Mouse (Mus musculus): ENCODE measurements around the gene Unc93b1.
A peak's percentile ranks its signal among the peaks of the same experiment; 100 is the strongest.

Gene Unc93b1

DNA sequence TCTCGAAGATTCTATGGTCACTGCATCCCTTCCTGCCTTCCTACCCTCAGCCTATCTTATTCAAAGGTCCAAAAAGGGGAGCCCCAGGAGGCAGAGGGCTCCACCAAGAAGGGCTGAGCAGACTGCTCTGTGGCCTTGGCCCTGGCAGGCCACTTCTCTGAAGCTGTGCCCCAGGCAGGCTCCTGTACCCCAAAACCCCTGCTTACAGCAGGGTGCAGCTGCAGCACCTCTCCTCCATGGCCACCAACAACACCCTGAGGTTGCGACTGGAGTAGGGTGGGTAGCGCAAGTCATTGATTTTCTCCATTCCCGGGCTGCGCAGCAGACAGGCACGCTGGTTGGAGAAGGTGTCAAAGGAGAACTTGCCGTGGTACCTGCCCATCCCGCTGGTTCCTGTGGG lies 21.3 kb upstream of the Unc93b1 start:
- DNase-seq (ENCODE audit: low spot score): no peak

DNA sequence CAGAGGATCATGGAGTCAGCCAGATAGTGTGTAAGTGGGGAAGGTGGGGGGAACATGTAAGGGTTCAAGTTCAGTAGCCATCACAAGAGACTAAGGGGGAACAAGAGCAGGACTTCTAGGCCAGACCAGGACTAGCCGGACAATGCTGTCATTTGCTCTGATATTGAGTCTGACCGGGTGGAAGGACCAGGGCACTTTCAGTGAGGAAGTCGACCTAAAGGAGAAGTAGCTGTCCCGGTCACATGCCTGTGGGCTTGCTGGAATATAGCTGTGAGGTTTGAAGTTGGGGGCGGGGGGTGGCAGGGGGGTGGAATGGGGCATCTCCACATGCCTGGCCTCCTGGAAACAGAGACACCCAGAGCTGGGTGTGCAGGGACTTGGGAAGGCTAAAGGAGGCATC lies 20.5 kb upstream of the Unc93b1 start:
- no peak for DNase-seq (ENCODE audit: low spot score)

DNA sequence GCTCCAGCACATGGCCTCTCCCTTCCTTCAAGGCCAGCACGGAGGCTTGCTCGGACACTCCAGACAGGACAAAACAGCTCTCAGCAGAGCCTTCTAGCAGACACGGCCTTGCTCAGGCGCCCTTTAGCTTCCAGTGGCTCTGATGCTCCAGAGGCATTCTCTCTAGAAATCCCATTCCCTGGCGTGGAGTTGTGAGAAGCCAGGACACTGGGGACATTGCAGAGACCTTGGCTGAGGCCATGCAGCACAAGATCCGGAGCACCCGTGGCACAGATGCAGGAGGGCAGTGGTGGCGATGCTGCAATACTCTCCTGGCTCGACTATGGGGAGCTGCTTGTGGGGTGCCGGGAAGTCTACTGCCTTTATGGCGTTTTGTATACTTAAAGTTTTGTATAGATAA lies 18.3 kb upstream of the Unc93b1 start:
- no peak for DNase-seq (ENCODE audit: low spot score)

DNA sequence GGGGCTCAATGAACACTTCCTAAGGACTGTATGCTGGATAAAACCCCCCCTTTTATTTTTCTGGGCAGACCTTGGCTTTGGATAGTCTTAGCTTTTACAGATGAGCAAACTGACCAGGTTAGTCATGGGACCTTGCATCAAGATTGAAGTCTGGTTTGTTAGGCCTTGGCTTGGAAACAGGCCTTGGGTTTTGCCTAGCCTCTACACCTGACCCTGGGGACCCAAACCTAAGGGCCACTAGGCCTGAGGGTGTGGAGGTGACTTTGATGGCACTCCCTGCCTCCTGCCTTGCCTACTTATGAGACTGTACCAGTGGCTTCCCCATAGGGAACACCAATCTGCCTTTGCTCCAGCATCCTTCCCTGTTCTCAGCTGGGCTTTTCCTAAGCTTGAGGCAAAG lies 15.1 kb upstream of the Unc93b1 start:
- no peak for DNase-seq (ENCODE audit: low spot score)

DNA sequence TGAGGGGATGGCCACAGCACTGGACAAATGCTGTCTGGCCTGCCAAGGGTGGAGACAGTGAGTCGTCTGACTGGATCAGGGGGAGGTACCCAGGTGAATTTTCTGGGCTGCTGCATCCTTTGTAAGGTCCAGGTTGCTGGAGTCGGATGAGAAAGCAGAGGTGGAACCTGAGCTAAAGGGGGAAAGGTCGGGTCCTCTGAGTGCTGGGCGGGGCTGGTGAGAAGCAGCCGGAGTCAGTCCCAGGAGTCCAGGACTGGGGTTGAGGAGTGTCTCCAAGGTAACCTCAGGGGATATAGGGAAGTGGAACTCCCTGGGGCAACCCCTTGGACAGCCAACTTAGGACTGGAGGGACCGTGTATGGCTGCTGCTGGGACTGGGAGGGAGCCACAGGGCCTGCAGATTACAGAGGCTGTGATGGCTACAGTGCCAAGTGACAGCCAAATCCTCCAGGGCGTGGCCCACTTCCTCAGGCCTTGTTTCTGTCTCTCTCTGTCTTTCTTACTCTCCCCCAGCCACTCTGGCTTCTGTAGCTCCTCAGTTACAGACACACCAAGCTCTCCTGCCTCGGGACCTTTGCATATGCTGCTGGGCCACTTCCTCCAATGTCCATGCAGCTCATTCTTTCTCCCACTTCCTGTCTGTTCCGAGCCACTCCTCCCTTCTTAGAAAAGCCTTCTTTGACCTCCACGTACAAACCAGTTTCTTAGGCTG lies 12.2 kb upstream of the Unc93b1 start:
- no peak for DNase-seq (ENCODE audit: low spot score)

DNA sequence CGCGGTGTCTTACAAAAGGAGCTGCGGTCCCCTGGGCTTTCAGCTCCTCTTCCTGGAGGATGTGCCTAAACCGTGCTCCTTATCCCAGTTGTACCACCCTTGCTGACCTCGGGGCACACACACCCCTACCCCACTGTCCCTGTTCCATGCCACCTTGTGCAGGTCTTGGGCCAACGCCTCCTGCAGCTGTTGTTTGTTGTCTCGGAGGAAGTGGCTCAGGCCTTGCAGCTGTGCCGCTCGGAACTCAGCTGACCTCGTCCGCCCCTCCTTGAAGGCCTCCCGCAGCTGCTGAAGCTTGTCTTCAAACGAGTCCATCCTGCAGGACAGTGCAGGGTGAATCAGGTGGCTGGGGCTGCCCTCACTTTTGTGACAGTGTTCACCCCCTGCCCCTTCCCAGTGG lies 11.4 kb upstream of the Unc93b1 start:
- DNase-seq (ENCODE audit: low spot score): no peak

DNA sequence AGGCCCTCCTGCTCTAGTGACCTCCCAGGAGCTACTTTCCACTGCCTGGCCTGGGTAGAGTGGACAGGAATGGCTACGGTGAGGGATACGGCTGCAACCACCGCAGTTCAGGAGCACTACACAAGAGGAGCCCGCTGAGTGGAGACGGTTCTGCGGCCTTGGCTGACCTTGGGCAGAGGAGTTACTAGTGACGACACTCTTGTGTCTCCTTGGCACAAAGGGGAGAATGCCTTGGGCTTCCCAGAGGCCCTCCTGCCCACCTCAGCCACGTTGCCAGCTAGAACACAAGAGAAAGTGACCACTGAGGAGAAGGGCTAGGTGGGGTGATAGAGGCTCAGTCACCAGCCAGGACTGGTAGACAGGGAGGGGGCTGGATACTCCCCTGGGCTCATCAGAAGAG lies 10.8 kb upstream of the Unc93b1 start:
- DNase-seq (ENCODE audit: low spot score): no peak

DNA sequence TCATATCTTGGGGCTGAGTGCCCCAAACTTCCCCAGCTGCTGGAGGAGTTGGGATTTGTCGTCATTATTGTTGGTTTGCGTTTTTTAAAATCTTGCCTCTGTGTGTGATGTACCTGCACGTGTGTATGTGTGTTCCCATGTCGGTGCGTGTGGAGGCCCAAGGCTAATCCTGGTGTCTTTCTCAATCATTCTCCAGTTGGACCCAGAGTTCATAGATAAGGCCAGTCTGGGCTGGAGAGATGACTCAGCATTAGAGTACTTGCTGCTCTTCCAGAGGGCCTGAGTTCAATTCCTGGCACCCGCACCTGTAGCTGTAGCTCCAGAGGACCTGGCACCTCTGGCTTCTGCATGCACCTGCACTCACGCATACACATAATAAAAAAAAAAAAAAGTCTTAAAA lies 10.1 kb upstream of the Unc93b1 start:
- DNase-seq (ENCODE audit: low spot score): no peak

DNA sequence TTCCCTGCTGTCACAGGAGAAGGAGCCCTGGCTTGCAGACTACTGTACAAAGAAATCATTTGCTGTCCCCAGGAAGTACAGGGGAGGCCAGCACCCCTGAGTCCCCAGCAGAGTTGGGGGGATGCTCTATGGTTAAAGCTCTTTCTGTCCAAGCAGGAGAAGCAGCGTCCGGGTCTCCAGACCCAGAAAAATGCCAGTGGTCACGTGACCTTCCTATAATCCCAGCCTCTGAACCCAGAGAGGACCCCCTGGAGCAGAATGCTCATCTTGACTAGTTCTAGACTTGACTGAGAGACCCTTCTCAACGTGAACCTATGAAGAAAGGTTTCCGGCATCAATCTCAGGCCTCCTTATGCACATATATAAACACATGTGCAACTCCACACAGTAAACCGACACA lies 9.1 kb upstream of the Unc93b1 start:
- no peak for DNase-seq (ENCODE audit: low spot score)

DNA sequence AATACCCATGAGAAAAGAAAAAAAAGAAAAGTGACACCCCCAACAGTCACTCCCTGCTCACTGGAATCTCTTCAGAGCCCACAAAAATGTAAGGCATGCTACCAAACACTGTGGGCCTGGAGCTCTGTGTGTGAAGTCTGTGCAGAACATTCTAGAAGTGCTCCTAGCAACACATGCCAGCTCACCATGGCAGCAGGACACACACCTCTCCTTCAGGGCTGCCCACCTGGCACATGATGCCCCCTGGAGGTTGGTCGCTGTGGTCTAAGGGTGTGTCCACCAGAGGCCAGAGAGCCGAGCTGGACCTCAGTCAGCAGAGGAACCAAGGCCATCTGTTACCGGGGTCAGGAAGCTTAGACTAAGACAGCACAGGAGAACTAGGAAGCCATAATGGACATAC lies 8.7 kb upstream of the Unc93b1 start:
- DNase-seq (ENCODE audit: low spot score): no peak

DNA sequence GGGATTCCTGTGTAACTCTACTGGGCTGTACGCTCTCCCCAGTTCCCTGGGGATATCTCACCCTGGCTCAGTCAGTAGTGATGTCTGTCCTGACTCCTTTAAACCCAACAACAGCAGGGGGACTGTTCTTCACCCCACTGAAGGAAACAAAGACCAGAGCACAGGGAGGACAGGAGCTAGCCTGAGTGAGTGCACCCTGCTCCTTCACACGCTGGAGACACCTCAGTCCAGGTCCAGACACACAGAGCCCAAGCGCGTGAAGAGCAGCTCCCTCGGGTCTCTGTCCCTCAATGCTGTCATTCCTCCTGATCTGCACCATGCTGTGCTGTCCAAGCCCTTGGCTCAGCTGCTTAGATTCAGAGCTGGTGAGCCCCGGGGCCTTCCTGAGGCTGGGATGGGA lies 8.3 kb upstream of the Unc93b1 start:
- DNase-seq (ENCODE audit: low spot score): no peak

DNA sequence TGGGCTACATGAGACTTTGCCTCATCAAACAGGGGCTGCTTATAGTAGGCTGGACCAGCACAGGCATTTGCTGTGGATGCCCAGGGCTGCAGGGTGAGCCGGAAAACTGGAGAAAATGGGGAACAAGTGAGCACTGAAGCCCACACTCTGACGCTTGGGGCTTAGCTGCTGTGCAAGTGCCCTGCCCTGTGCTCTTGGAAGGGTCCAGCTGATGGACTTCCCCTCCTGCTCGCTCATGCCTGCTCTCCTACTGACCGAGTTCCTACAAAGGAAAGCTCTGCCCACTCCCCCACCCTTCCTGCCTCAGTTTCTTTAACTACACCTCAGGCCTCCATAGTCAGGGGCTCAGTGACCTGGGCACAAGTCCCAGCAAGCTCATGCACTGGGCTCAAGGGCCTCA lies 7.0 kb upstream of the Unc93b1 start:
- no peak for DNase-seq (ENCODE audit: low spot score)

DNA sequence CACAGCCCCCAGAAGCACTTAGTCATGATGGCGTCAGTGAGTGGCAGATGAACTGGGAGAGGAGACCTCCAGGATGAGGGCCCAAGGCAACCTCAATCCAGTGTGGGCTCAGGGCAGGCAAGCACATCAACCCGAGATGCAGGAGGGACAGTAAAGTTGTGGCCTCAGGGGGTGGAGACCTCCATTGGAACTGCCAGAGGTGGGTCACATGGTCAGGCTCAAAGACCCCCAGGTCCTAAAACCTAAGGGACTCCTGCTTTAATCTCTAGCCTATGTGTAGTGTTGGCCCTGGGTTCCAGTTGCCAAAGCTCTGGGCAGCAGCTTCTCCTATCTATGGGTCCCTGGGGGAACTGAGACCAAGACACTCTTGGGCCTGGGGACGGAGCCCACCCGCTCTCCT lies 6.2 kb upstream of the Unc93b1 start:
- no peak for DNase-seq (ENCODE audit: low spot score)

DNA sequence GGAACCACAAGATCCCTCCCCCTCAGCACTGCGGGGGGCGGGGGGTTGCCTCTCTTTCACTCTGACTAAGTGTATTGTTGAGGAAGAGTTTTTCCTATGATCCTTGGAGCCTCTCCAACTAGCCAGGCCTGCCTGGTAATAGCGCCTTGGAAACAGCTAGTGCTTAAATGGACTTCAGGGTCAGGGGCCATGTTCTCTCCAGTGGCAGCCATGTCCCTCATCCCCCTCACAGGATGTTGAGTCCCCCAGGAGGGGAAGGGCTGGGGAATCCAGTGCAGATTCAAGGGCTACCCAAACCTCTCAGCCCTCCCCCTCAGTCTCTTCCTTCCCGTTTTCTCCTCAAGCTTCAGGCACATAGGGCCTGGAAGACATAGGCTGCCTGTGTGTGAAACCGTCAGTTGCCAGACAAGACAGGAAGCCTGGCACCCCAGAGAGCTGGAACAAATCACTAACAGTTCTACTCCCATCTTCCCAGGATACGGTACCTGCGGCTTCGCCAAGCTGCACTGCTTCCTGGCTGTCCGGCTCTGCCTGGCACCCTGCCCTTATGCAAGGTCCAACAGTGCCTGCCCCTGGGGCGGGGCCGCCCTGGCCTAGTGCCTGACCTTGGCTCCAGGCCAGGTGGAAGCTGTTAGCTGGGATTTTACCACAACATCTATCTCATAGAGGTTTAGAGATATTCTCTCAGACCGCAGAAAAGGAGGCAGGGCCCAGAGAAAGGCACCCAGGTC lies 5.6 kb upstream of the Unc93b1 start, which contains the start of gene Aldh3b1:
Gene Aldh3b1 (minus strand): TSS at position 598 of the 731 bp plus-strand sequence.
- DNase-seq (ENCODE audit: low spot score): peak; percentile 84

DNA sequence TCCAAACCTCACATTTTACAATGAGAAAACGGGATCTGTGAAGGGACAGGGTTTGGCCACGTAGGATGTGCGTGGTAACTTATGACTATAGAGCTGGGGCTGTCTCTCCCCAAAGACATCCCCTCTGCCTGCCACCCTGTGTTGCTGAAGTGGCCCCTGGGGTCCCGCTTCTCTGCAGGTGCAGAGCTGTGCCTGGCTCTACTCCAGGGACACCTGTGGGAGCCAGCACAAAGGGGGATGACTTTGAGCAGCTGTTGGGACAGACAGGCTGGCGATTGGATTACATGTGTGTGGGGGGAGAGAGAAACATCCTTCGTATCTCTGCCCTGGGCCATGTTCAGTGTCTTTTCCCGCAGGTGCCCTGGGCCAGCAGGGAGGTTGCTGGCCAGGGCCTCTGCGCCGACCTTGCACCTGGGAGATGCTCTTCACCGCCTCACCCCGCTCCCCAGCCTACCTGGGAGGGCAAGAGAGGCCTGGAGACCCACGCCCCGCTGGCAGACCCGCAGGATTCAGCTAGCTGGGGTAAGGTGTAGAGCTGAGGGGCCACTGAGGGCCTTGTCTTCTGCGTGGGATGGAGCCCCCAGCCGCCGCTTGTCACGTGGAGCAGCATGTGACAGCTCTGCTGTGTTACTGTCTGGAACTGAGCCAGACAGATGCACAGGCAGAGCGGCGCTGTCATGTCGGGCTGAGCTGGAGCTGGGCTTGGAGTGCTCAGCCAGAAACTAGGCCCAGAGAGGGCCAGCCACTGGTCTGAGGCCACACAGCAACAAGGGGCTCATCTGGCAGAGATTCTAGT lies 4.5 kb upstream of the Unc93b1 start:
- no peak for DNase-seq (ENCODE audit: low spot score)

DNA sequence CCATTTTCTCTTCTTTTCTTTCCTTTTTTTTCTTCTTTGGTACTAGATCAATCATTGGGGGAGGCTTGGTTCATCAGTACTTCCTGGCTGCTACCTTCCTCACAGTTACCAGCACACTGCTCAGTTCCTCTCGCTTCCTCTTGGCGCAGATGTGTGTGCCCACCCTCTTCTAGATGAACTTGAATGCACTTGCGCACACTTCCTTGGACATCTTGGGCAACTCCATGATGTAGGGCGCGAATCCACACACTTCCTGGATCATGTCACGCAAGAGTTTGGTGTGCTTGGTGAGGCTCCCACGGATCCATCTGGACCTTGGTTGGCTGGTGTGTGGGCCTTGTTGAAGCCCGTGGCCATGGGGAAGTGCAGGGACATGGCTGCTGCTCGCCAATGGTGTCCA lies 3.3 kb upstream of the Unc93b1 start:
- no peak for DNase-seq (ENCODE audit: low spot score)

DNA sequence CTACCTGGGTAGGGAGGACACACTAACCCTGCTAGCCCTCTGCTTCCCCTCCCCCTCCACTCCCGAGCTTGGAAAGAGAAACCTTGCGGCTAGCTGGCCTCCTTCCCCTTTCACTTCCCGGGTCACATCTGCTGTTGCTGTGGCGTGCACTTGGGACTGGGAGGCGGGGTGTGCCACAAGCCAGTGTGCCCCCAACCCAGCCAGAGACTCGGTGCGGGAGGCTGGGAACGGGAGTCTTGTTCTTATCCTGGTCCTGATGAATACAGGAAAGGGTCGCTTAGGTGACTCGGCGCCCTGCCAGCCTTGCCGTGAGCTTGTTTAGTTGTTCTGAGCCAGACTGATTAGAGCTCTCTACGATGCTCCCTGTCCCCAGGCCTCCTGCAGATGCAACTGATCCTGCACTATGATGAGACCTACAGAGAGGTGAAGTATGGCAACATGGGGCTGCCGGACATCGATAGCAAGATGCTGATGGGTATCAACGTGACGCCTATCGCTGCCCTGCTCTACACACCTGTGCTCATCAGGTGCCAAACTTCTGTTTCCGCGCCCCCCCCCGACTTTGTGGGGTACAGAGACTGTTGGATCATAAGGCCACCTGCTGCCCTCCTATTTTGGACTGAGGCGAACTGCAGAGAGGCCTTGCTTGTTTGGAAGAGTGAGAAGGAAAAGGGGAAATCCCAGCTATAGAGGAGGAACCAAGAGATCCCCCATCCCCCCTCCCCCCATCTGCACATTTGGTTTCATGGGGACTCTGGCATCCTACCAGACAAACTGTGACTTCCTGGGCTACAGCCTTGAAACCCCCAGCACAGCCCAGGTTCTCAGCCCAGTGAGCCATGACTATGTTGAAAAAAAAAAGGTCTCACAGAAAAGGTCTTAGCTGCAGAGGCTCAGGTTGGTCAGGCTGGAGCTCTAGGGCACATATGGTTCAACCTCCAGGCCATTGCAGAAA lies 1.2 kb downstream of the Unc93b1 start:
- DNase-seq (ENCODE audit: low spot score): peak; percentile 68

DNA sequence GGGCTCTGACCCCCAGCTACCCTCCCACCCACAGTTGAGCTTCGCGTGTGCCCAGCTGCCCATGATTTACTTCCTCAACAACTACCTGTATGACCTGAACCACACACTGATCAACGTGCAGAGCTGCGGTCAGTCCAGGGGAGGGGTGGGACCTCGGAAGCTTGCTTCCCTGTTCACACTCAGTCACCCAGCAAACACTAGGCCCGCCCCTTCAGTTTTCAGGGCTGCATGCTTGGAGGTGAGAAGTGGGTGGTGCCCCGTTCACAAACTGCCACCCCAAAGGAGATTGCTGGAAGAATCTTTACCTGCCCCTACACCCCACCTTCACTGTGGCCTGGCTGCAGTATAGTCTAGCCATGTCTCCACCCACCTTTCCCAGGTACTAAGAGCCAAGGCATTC lies 7.3 kb downstream of the Unc93b1 start:
- DNase-seq (ENCODE audit: low spot score): no peak

DNA sequence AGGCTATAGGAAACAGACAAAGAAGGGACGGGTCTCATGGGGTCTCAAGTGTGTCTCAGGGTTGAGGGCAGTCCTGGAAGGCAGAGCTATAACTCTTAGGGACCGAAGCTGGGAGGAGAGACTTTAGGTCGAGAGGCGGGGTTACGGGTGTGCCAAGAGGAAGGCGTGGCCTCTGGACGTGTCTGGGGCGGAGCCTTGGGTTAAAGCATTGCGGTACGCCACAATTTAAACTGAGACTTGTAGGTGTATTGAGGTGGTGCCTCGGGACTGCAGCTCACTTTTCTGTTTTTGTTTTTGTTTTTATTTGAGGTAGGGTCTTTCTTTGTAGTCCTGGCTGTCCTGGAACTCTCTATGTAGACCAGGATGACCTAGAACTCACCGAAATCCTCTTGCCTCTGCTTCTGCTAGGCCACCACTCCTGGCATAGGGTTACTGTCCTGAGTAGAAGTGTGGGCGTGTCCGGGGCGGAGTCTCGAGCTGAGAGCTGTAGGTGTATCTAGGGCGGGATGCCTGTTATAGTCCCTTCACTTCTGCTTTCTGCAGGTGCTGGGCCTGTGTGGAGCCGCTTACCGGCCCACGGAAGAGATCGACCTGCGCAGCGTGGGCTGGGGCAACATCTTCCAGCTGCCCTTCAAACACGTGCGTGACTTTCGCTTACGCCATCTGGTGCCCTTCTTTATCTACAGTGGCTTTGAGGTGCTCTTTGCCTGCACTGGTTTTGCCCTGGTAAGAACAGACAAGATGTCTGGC lies 8.2 kb downstream of the Unc93b1 start:
- peak; percentile 60 for DNase-seq (ENCODE audit: low spot score)

DNA sequence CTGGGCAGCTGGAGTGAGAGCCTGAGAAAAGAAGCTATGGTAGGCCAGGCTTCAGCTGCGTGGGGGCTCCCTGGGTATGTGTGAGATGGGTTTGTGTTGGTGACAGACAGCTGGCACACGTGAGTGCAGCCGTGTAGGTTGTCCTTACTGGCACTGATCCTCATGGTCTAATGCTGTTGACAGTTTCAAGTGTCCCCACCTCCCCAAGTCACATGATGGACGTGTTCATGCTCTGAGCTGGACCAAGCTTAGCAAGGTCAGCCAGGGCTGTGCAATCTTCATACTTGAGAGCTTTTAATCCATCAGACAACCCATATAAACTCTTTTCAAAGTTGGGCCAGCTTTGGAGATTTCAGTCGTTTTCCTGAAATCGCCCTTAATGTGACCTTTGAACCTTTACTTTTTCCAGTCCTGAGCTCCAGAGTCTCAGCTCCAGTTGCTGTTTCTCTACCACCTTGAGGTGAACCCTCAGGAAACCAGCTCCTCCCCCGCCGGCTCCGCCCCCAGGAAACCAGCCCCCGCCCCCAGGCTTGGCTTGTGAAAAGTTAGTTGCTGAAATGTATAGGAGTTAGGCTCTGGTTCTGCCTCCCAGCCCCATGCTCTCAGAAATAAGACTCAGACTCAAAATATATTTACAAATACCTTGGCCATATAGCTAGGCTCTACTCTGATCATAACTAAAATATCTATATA lies 11.0 kb downstream of the Unc93b1 start:
- DNase-seq (ENCODE audit: low spot score): no peak

DNA sequence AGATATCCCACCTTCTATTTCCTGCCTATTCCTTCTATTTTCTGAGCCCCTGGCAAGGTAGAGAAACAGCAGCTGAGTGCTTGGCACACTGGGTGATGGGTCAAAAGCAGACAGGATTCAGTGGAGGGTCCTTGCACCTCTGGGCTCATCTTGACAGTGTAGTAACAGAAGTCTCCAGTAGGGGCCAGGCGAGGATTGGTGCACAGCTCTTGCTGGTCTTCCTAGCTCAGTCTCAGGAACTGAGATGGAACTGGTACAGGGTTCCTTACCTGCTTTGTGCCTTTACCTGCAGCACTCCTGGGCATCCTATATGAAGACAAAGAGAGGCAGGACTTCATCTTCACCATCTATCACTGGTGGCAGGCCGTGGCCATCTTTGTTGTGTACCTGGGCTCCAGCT lies 11.7 kb downstream of the Unc93b1 start:
- peak; percentile 73 for DNase-seq (ENCODE audit: low spot score)
